Mouse (Mus musculus): ENCODE data around the gene Gpr84.

GRCm38 (mm10) chr15:103310365-103310910 lies at the start of gene Gpr84:
- TF ChIP-seq CTCF (IDR thresholded peaks at IDR 0.05; ENCODE audit: control insufficient read depth, insufficient read depth, low read length) = no peak
- TF ChIP-seq POLR2A (IDR thresholded peaks at IDR 0.05; ENCODE audit: borderline replicate concordance, control insufficient read depth, low read depth, low read length) = no peak

All from bone marrow, adult 2 months (tissue).